Mouse (Mus musculus) gonadal fat pad, adult 2 months (tissue): ENCODE measurements around the gene Ccdc138. TPM values are rescaled to one million over a fixed set of nuclear protein-coding genes. Genes with fewer than 3 reads are reported as not detected.
"Not testable (repeated sequence)": the region's sequence is repeated elsewhere in the genome, so short reads cannot be mapped to it uniquely, and the experiment has no call there.

Source experiments
- DNase-seq: peaks from one replicate; pipeline ENCODE4 v3.0.0-alpha.2; 2012; ENCODE audit warnings: low read depth
- polyA plus RNA-seq: library from polyadenylated mRNA; depleted of rRNA; stranded (reverse); fragments of >200 nt; gene quantifications from 2 replicates; pipeline ENCODE4 v1.2.3, GENCODE M21; 2012; rRNA removed

The Ccdc138 gene
- polyA plus RNA-seq, result 0.74 and 0.85 TPM in 2 replicates

DNA sequence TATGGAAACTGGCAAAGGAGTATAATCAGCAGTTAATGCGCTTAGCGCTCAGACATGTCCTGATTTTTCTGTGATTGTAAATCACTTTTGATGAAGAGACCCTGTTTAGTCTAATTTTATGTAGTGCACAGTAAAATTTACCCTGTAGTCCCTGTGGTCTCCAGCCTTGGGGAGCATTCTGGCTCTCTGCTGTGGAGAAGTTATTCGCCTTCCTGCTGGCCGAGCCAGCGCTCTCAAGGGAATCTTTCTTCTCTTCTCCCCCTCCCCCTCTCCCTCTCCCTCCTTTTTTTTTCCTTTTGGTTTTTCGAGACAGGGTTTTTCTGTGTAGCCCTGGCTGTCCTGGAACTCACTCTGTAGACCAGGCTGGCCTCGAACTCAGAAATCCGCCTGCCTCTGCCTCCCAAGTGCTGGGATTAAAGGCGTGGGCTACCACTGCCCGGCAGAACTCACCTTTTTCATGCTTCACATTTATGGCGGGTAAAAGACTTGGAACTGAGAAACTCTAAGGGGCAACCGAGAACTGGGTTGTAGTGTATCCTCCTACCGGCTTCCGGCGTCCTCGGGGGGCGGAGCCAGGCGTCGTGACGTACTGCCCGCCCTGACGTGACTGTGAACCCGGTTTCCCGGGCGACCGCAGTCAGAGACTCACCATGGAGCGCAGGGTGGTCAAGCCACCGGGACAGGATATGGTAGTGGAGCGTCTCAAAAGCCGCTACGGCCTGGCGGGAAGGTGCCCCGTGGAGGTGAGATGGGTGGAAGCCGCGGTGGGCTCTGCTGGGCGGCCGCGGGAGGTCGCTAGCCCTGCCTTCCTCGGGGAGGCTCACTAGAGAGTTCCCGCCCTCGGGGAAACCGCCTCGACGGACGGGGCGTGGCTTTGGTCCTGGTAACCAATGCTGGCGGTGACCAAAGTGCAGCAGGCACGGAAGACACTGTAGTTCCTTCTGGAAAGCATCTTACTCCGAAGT lies at the start of gene Ccdc138:
Gene Ccdc138, plus strand, starts transcription at position 629 of the 965 bp plus-strand sequence.
- peak; percentile 55 for DNase-seq

DNA sequence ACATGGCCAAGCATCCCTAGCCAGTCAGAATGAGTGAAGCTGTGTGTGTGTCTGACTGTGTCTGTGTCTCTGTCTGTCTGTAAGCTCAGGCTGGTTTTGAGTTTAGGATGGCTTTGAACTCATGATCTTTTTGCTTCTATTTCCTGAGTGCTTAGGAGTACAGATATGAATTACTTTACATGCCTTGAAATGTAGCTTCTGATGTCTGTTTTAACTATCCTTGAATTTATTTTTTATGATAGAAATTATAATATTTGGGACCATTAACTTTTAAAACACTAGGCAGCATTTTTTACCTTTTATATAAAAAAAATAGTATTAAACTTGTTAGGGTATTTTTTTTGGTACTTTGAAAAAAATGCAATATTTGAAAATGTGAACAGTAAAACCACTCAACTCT lies 46.2 kb upstream of the Ccdc138 start:
- DNase-seq, result no peak

DNA sequence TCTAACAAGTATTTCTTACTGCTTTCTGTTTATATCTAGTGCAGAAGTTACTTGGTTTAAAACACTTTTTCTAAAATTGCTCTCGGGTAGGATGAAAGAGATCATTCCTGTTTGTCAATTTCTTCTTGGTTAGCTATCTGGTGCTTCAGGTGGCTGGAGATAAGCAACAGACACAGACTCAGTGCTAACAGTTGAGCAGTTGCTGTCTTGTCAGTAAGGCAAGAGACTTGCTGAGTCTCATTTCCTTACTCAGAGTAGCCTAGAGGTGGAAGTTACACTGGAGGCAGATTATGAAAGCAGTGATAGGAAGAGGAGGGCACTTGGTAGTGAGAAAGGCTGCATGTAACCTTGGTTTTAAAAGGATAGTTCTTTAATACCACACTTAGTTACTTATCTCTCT lies 45.6 kb upstream of the Ccdc138 start:
- no peak for DNase-seq

GRCm38 (mm10) chr10:58459896-58460295 lies 37.9 kb upstream of the Ccdc138 start:
- no peak for DNase-seq

- no peak for DNase-seq
Measured at GRCm38 (mm10) chr10:58477086-58477755, 20.5 kb upstream of the Ccdc138 start.

- no peak for DNase-seq
Measured at GRCm38 (mm10) chr10:58478071-58478578, 19.6 kb upstream of the Ccdc138 start.

GRCm38 (mm10) chr10:58479954-58480490 lies 17.7 kb upstream of the Ccdc138 start:
- no peak for DNase-seq

DNA sequence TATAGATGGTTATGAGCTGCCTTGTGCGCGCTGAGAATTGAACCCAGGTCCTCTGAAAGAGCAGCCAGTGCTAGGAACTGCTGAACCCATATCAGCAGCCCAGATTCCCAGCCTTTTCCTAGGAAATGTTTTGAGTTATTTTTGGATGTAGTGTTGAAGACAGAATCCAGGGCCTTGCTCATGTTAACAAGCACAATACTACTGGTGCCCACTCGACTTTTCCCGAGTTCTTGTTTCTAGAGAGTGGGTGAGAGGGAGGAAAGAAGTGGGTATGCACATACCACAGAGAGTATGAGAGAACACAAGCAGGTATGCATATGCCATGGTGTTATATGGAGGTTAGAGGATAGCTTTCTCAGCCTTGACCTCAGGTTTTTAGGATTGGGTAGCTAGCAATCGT lies 6.7 kb upstream of the Ccdc138 start:
- DNase-seq, result no peak

DNA sequence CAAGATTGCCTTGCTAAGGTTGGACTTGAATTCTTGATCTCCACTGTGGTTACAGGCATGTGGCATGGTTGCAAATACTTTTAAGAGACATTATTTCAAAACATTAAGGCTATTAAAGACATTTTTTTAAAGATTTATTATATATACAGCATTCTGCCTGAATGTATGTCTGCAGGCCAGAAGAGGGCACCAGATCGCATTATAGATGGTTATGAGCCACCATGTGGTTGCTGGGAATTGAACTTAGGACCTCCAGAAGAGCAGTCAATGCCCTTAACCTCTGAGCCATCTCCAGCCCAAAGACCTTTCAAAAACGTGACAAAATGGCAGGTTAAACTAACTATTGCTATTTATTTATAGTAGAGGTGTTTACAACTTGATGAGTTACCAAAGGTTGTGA lies 2.1 kb upstream of the Ccdc138 start:
- DNase-seq, result no peak

DNA sequence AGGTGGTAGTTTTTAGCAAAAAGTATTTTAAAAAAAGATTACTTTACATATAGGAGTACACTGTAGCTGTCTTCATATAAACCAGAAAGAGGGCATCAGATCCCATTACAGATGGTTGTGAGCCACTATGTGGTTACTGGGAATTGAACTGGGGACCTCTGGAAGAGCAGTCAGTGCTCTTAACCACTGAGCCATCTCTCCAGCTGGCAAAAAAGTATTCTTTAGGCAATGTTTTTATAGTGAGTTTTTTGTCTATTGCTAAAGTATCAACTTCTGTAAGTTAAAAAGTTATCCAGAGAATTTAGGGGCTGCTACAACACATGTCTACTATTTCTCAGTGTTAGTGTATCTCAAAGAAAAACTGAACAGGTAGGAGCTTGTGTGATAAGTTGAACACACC lies 1.0 kb upstream of the Ccdc138 start:
- no peak for DNase-seq

DNA sequence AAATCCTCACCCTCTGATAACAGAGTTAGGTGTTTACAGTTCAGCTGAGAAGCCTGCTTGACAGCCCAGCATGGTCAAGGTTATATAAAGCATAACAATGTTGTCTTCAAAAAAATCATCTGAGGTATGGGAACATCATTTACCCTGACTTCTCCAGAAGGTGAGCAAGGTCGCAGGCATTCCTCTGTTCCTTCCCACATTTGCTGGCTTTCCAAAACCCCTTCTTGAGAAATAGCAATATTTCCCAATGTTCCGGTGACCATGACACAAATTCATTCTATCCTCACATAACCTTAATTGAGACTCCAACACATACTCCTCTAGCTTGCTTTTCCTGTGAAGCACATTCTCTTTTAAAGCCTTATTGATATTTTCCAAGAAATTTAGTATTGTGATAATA lies 768 bp downstream of the Ccdc138 start:
- DNase-seq, result peak; percentile 36

DNA sequence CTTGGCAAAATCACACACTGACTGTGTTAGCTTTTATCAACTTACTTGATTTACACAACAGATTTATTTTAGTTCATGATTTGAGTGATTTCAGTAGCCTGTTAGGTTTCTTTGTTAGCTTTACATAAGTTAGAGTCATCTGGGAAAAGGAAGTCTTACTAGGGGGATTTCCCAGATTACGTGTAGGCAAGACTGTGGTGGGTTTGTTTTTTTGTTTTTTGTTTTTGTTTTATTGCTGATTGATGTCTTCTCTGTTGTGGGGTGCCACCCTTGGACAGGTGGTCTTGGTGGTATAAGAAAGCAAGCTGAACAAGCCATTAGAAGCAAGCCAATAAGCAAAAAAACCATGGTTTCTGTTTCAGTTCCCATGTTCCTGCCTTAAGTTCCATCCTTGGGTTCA lies 31.6 kb downstream of the Ccdc138 start:
- no peak for DNase-seq

DNA sequence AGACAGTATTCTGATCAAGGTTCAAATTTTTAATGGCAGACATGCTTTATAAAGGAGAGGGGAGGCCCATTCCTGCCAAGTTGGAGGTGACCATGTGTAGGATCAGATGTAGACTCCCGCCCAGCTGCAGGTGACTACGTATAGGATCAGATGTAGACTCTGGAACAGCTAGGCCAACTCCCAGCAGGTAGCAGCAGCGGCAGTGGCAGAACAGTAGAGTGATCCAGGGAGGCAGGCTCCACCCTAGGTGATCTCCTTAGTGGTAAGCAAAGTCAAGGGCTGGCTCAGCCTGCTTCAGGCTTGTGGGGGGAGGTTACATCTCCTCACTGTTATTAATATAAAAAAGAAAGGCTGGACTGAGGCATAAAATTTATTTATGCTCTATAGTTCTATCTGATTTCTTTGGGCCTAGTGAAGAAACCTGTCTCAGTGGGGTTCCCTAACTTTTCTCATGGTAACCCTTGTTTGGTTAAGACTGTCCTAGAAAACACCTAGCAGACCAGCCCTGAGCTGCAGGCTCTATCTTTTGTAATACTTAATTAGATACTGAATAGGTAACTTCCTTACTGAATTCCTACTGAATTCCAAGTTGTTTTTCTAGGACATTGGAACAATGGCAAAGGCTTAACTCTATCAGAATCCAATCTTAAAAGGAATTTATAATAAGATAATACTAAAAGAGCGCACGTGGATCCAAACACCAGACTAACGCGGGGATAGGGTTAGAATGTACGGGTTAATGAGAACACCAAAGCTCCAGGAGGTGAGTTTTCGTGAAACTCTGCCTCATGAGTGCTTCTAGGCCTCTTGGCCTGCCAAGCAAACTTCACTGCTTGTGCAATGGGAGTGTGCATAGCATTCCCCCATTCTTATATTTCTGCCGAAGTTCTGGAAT lies 33.4 kb downstream of the Ccdc138 start:
- no peak for DNase-seq

DNA sequence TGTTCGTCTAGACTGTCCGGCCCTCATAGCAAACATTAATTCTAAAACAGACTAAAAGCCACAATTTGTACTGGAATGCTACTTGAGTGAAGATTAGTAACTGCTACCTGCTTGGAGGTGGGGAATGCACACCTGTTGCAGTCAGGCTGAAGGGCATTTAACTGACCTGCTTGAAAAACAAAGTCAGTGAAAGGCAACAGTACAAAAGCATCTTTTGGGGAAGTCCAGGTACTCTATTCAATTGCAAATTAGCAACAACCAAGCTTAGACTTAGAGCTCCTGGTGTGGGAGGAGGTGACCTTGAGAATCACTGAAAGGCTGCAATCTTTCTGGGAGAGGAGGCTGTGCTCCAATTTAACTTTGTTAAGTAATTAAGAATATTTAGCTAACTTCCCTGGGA lies 34.4 kb downstream of the Ccdc138 start:
- no peak for DNase-seq

GRCm38 (mm10) chr10:58536276-58536675 lies 38.5 kb downstream of the Ccdc138 start:
- DNase-seq, result not testable (repeated sequence)

DNA sequence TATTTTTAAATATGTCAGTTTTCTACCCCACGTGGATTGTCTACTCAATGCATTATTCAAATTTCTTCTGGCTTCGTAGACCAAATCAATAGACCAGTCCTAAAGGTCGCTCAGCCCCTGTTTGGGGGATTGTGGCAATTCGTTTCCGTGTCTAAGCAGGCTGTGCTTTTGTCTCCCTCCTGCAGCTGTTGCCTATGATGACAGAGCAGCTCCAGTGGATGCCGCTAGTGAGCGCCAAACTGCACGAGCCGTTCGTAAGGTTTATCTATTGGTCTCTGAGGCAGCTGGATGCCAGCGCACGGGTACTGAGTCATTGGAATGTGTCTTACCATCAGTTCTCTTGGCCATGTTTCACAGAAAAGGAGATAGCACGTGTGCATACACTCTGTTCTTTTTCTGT lies 42.9 kb downstream of the Ccdc138 start:
- no peak for DNase-seq

- DNase-seq, result no peak
Measured at GRCm38 (mm10) chr10:58548739-58549138, 51.0 kb downstream of the Ccdc138 start.

- DNase-seq, result no peak
Measured at GRCm38 (mm10) chr10:58554693-58555387, 57.1 kb downstream of the Ccdc138 start.

- peak; percentile 9 for DNase-seq
Measured at GRCm38 (mm10) chr10:58559098-58559497, 61.4 kb downstream of the Ccdc138 start.

- peak; percentile 24 for DNase-seq
Measured at GRCm38 (mm10) chr10:58559901-58560300, 62.2 kb downstream of the Ccdc138 start.

DNA sequence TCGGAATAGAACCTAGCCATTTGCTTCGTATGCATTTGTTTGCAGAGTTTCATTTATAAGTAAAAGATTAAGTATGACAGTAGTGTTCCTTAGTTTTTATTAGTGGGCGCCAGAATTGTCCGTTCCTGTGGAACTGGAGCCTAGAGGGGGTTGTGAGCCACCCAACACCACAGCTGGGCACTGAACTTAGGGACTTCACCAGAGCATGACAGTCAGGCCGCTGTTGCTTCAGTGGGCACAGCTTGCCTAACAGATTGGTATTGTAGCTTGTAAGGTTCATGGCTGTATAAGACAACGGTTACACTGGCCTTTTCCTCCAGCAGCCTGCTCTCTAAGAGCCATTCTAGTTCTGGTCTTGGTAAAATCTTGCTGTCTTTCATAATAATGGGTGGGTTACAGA lies 62.8 kb downstream of the Ccdc138 start:
- no peak for DNase-seq
